Mouse (Mus musculus) forebrain, embryonic 15.5 days (tissue): ENCODE results near the gene Anp32b. TPM values are rescaled to one million over a fixed set of nuclear protein-coding genes. Genes with fewer than 3 reads are reported as not detected.

Experiments used
- ATAC-seq: fragments of 200-750 bp; cut with Nextera tagmentation; replicated peaks from 2 replicates; pipeline ENCODE4 v1.8.0; 2017; ENCODE audit warnings: mild to moderate bottlenecking, moderate TSS enrichment, moderate library complexity
- H3K27ac ChIP-seq: fragments of 300-500 bp; sonication (generic); replicated peaks from 2 replicates; pipeline ENCODE4 v1.5.1; 2015; ENCODE audit warnings: mild to moderate bottlenecking, inconsistent platforms
- H3K27me3 ChIP-seq: fragments of 300-500 bp; sonication (generic); 2 replicates; pipeline ENCODE4 v1.6.1; 2015; ENCODE audit warnings: inconsistent platforms
- H3K36me3 ChIP-seq: fragments of 300-500 bp; sonication (generic); 2 replicates; pipeline ENCODE4 v1.6.1; 2015; ENCODE audit warnings: mild to moderate bottlenecking, inconsistent platforms
- H3K4me1 ChIP-seq: fragments of 300-500 bp; sonication (generic); 2 replicates; pipeline ENCODE4 v1.6.1; 2015; ENCODE audit warnings: inconsistent platforms
- H3K4me2 ChIP-seq: fragments of 300-500 bp; sonication (generic); replicated peaks from 2 replicates; pipeline ENCODE4 v1.6.1; 2015; ENCODE audit warnings: mild to moderate bottlenecking, inconsistent platforms
- H3K4me3 ChIP-seq: fragments of 300-500 bp; sonication (generic); 2 replicates; pipeline ENCODE4 v1.5.1; 2015; ENCODE audit warnings: mild to moderate bottlenecking, inconsistent platforms
- H3K9ac ChIP-seq: fragments of 300-500 bp; sonication (generic); replicated peaks from 2 replicates; pipeline ENCODE4 v1.6.1; 2015; ENCODE audit warnings: mild to moderate bottlenecking, inconsistent platforms
- H3K9me3 ChIP-seq: fragments of 300-500 bp; sonication (generic); 2 replicates; pipeline ENCODE4 v1.6.1; 2016; ENCODE audit warnings: inconsistent platforms
- WGBS: fragments of 180-500 bp; shearing (Covaris S2); methylation state at CpG from one replicate; pipeline ENCODE4 v1.1.7; 2015; ENCODE audit warnings: mixed read lengths; 5-methylcytosine and 5-hydroxymethylcytosine counted together
- polyA plus RNA-seq: library from polyadenylated mRNA; unstranded; fragments of >200 nt; fragmentation: Nextera tagmentation; extraction: Ambion mirVana; gene quantifications from 2 replicates; pipeline ENCODE4 v1.2.1, GENCODE M21; 2015

Anp32b gene
- polyA plus RNA-seq, 1 experiment from 2014 or later = 109 TPM

- no peak for ATAC-seq
- Histone ChIP-seq H3K4me2 (no peak overlapping the region), H3K9ac (no peak overlapping the region), H3K9me3 (no peaks in the 10 kb centered on the region), H3K27ac (no peak overlapping the region), H3K36me3 (peaks cover 8% of the 10 kb centered on the region), H3K4me1 (peaks cover 29% of the 10 kb centered on the region), H3K27me3 (no peaks in the 10 kb centered on the region), H3K4me3 (no peak overlapping the region)
- WGBS = 94% methylated on average over 4 of the region's 4 CpGs
These were observed 6.1 kb downstream of the Anp32b start for GRCm38 (mm10) chr4:46456762-46457161.

- peaks cover 8% of the 10 kb centered on the region for H3K36me3 ChIP-seq
- no peak overlapping the region for H3K4me3 ChIP-seq
- H3K4me2 ChIP-seq = no peak overlapping the region
- WGBS = 96% methylated on average over 3 of the region's 3 CpGs
- H3K4me1 ChIP-seq = peaks cover 29% of the 10 kb centered on the region
- no peak for ATAC-seq
- H3K27ac ChIP-seq = no peak overlapping the region
- H3K9me3 ChIP-seq = no peaks in the 10 kb centered on the region
- no peaks in the 10 kb centered on the region for H3K27me3 ChIP-seq
- no peak overlapping the region for H3K9ac ChIP-seq
These were observed 6.5 kb downstream of the Anp32b start for GRCm38 (mm10) chr4:46457186-46457585.

- no peak overlapping the region for H3K4me3 ChIP-seq
- H3K9ac ChIP-seq = no peak overlapping the region
- no peaks in the 10 kb centered on the region for H3K9me3 ChIP-seq
- no peak for ATAC-seq
- no peak overlapping the region for H3K4me2 ChIP-seq
- H3K4me1 ChIP-seq = peaks cover 18% of the 10 kb centered on the region
- peaks cover 18% of the 10 kb centered on the region for H3K36me3 ChIP-seq
- 92% methylated on average over 2 of the region's 2 CpGs for WGBS
- H3K27me3 ChIP-seq = no peaks in the 10 kb centered on the region
- no peak overlapping the region for H3K27ac ChIP-seq
These were observed 7.7 kb downstream of the Anp32b start for GRCm38 (mm10) chr4:46458411-46458810.

GRCm38 (mm10) chr4:46463130-46463830 is 12.6 kb downstream of the Anp32b start:
- WGBS = 85% methylated on average over 7 of the region's 7 CpGs
- peaks cover 48% of the 10 kb centered on the region for H3K36me3 ChIP-seq
- H3K27ac ChIP-seq = no peak overlapping the region
- no peak overlapping the region for H3K4me3 ChIP-seq
- no peaks in the 10 kb centered on the region for H3K4me1 ChIP-seq
- H3K9me3 ChIP-seq = no peaks in the 10 kb centered on the region
- no peak overlapping the region for H3K9ac ChIP-seq
- no peak; the same call in 1 of the 2 replicates for ATAC-seq
- no peak overlapping the region for H3K4me2 ChIP-seq
- H3K27me3 ChIP-seq = no peaks in the 10 kb centered on the region

GRCm38 (mm10) chr4:46465740-46466139 is 15.0 kb downstream of the Anp32b start:
- H3K4me2 ChIP-seq = no peak overlapping the region
- H3K27ac ChIP-seq = no peak overlapping the region
- H3K9ac ChIP-seq = no peak overlapping the region
- no peak for ATAC-seq
- H3K4me3 ChIP-seq = no peak overlapping the region
- H3K36me3 ChIP-seq = peaks cover 64% of the 10 kb centered on the region
- H3K27me3 ChIP-seq = no peaks in the 10 kb centered on the region
- 91% methylated on average over 3 of the region's 3 CpGs for WGBS
- no peaks in the 10 kb centered on the region for H3K4me1 ChIP-seq
- no peaks in the 10 kb centered on the region for H3K9me3 ChIP-seq

GRCm38 (mm10) chr4:46475101-46475500 is 24.4 kb downstream of the Anp32b start:
- H3K36me3 ChIP-seq = peaks cover 36% of the 10 kb centered on the region
- H3K27ac ChIP-seq = no peak overlapping the region

GRCm38 (mm10) chr4:46479081-46479480 is 28.4 kb downstream of the Anp32b start:
- Histone ChIP-seq H3K4me2 (no peak overlapping the region), H3K36me3 (peaks cover 7% of the 10 kb centered on the region), H3K4me1 (no peaks in the 10 kb centered on the region), H3K27ac (no peak overlapping the region), H3K9ac (no peak overlapping the region), H3K27me3 (no peaks in the 10 kb centered on the region), H3K4me3 (no peak overlapping the region), H3K9me3 (no peaks in the 10 kb centered on the region)
- no peak for ATAC-seq
- 90% methylated on average over 2 of the region's 2 CpGs for WGBS

More at GRCm38 (mm10) chr4:46475101-46475500, 24.4 kb downstream of the Anp32b start:
- no peak overlapping the region for H3K4me3 ChIP-seq
- H3K9ac ChIP-seq = no peak overlapping the region
- WGBS = 91% methylated on average over 5 of the region's 5 CpGs
- H3K27me3 ChIP-seq = no peaks in the 10 kb centered on the region
- H3K4me2 ChIP-seq = no peak overlapping the region
- no peaks in the 10 kb centered on the region for H3K4me1 ChIP-seq
- no peak for ATAC-seq
- H3K9me3 ChIP-seq = no peaks in the 10 kb centered on the region

- H3K9ac ChIP-seq = no peak overlapping the region
- H3K4me1 ChIP-seq = peaks cover 7% of the 10 kb centered on the region
- H3K9me3 ChIP-seq = no peaks in the 10 kb centered on the region
- H3K27ac ChIP-seq = no peak overlapping the region
- no peaks in the 10 kb centered on the region for H3K36me3 ChIP-seq
- H3K4me3 ChIP-seq = no peak overlapping the region
- ATAC-seq = no peak
- 62% methylated on average over 14 of the region's 14 CpGs for WGBS
- H3K27me3 ChIP-seq = no peaks in the 10 kb centered on the region
- H3K4me2 ChIP-seq = no peak overlapping the region
These were observed 35.2 kb downstream of the Anp32b start for GRCm38 (mm10) chr4:46485696-46486417.

GRCm38 (mm10) chr4:46487348-46487747 is 36.6 kb downstream of the Anp32b start:
- WGBS = 89% methylated on average over 5 of the region's 5 CpGs

GRCm38 (mm10) chr4:46489028-46489925 is 38.6 kb downstream of the Anp32b start, which contains the start of gene Nans:
Gene Nans, plus strand, starts transcription at chr4:46489248.
- ATAC-seq = peak; percentile 100

More at GRCm38 (mm10) chr4:46487348-46487747, 36.6 kb downstream of the Anp32b start:
- Histone ChIP-seq H3K27me3 (no peaks in the 10 kb centered on the region), H3K4me3 (no peak overlapping the region), H3K27ac (no peak overlapping the region), H3K9me3 (no peaks in the 10 kb centered on the region), H3K36me3 (no peaks in the 10 kb centered on the region), H3K4me1 (peaks cover 7% of the 10 kb centered on the region), H3K4me2 (no peak overlapping the region), H3K9ac (no peak overlapping the region)
- no peak for ATAC-seq

GRCm38 (mm10) chr4:46493071-46493470 is 42.4 kb downstream of the Anp32b start:
- H3K4me1 ChIP-seq = peaks cover 7% of the 10 kb centered on the region
- no peak overlapping the region for H3K27ac ChIP-seq
- H3K9me3 ChIP-seq = no peaks in the 10 kb centered on the region
- H3K9ac ChIP-seq = no peak overlapping the region
- no peak overlapping the region for H3K4me3 ChIP-seq
- no peak overlapping the region for H3K4me2 ChIP-seq
- 95% methylated on average over 6 of the region's 6 CpGs for WGBS
- no peak for ATAC-seq
- peaks cover 12% of the 10 kb centered on the region; the same call in 1 of the 2 replicates for H3K36me3 ChIP-seq
- no peaks in the 10 kb centered on the region for H3K27me3 ChIP-seq

More at GRCm38 (mm10) chr4:46489028-46489925, 38.6 kb downstream of the Anp32b start, which contains the start of gene Nans:
- peak within 1 kb of the TSS; percentile 75 for H3K9ac ChIP-seq
- WGBS = under 1% methylated on average over 58 of the region's 58 CpGs
- H3K9me3 ChIP-seq = no peaks in the 10 kb centered on the region
- H3K4me2 ChIP-seq = peak within 1 kb of the TSS; percentile 56
- H3K36me3 ChIP-seq = peaks cover 9% of the 10 kb centered on the region; the same call in 1 of the 2 replicates
- H3K4me1 ChIP-seq = peaks cover 7% of the 10 kb centered on the region
- H3K4me3 ChIP-seq = peak within 1 kb of the TSS; percentile 82
- no peaks in the 10 kb centered on the region for H3K27me3 ChIP-seq
- H3K27ac ChIP-seq = peak within 1 kb of the TSS; percentile 84
